Comparison of ENCODE assay signal across 8 mouse cellular contexts in genomic region chr12:16850431-16851375, GRCm38 (mm10). TPM values are rescaled to one million over a fixed set of nuclear protein-coding genes. Genes with fewer than 3 reads are reported as not detected.
DNase-seq lines count a peak whose midpoint lies in the region; ATAC-seq and TF ChIP-seq lines count a peak whose summit lies in the region.

No protein-coding gene starts in this region.

- peak overlapping the region; percentile 61 for H3K4me3 ChIP-seq in gastrocnemius, adult 2 months
- no peak overlapping the region for H3K4me3 ChIP-seq in intestine, embryonic 16.5 days (ENCODE audit: low read length)

- peak overlapping the region; percentile 90 for H3K27ac ChIP-seq in gastrocnemius, adult 2 months
- no peak overlapping the region for H3K27ac ChIP-seq in intestine, embryonic 16.5 days (ENCODE audit: low read length)

- H3K27me3 ChIP-seq in intestine, embryonic 16.5 days (replicated peaks; ENCODE audit: control insufficient read depth, insufficient read depth, low read length): no peaks in the 10 kb centered on the region

- H3K36me3 ChIP-seq in intestine, embryonic 16.5 days (ENCODE audit: control insufficient read depth, insufficient read depth, low read length): no peaks in the 10 kb centered on the region

- WGBS in intestine, embryonic 16.5 days: 45% methylated on average over 16 of the region's 16 CpGs

- no peaks in the 10 kb centered on the region for H3K9me3 ChIP-seq in intestine, embryonic 16.5 days (ENCODE audit: control insufficient read depth, low read length)

- H3K4me2 ChIP-seq in intestine, embryonic 16.5 days (ENCODE audit: low read depth, low read length): no peak overlapping the region

- DNase-seq in cerebellum, postnatal 4 days (ENCODE audit: low spot score in 2 of 2): no peak
- peak; percentile 72 to 74 for DNase-seq in right cerebral cortex, adult 2 months (ENCODE audit: low spot score in 2 of 2)
- DNase-seq in right cerebral cortex, postnatal 4 days: no peak
- DNase-seq in gastrocnemius, adult 2 months: peak; percentile 94
- peak; percentile 83 for DNase-seq in lung, postnatal 36 days
- DNase-seq in spleen, adult 18-20 months: no peak

- intact Hi-C loops in gastrocnemius, adult 2 months (cut with DNase I): loop anchor here (2.0 kb wide), 3 partner anchors 14 to 44 kb away; partner anchors contain the start of gene Rock2

- H3K9ac ChIP-seq in intestine, embryonic 16.5 days (ENCODE audit: low read depth, low read length): no peak overlapping the region

- H3K4me1 ChIP-seq in intestine, embryonic 16.5 days (ENCODE audit: control insufficient read depth, insufficient read depth, low read length): peaks cover 7% of the 10 kb centered on the region

- peak; percentile 65 for TF ChIP-seq CTCF in gastrocnemius, adult 2 months (IDR thresholded peaks at IDR 0.05)

- peak; percentile 87 for ATAC-seq in cerebellum, adult (ENCODE audit: insufficient number of reproducible peaks, low FRiP score, low TSS enrichment)
- peak; percentile 90 for ATAC-seq in intestine, embryonic 16.5 days

RNA-seq across cellular contexts. Expression of gene E2f6, which starts 39.9 kb away (rescaled TPM):
- 100 to 1,000 TPM; 139 to 159 TPM for total RNA-seq in gastrocnemius, adult 2 months (2021)
- polyA plus RNA-seq in intestine, embryonic 16.5 days (2015; fragmentation: Nextera tagmentation; extraction: Ambion mirVana): 28.9 and 29.5 TPM in 2 replicates

RNA-seq across cellular contexts. Expression of gene Rock2, which starts 44.0 kb away (rescaled TPM):
- 100 to 1,000 TPM in 1 of 2 experiments, 10 to 100 TPM in 1; 86.0 to 103 TPM for total RNA-seq in gastrocnemius, adult 2 months (2021)
- polyA plus RNA-seq in intestine, embryonic 16.5 days (2015; fragmentation: Nextera tagmentation; extraction: Ambion mirVana): 10.9 TPM in 2 replicates

RNA-seq across cellular contexts. Expression of gene Greb1, which starts 50.0 kb away (rescaled TPM):
- total RNA-seq in gastrocnemius, adult 2 months (2021): 1 to 10 TPM in 1 of 2 experiments, under 1 TPM in 1; 0.38 to 2.3 TPM
- 3.8 and 5.4 TPM in 2 replicates for polyA plus RNA-seq in intestine, embryonic 16.5 days (2015; fragmentation: Nextera tagmentation; extraction: Ambion mirVana)

Comparison
In these comparisons a context has a peak if more than half of its experiments do, and no peak if none do; other contexts are left out.
1. DNase-seq: peak in right cerebral cortex, adult 2 months (2 of 2), gastrocnemius, adult 2 months (single experiment) and lung, postnatal 36 days (single experiment); none in cerebellum, postnatal 4 days (0 of 2), right cerebral cortex, postnatal 4 days (single experiment) and spleen, adult 18-20 months (0 of 2).